Mouse (Mus musculus) layer of hippocampus, adult 18-20 months (tissue): ENCODE measurements around the gene Gm6880. TPM values are rescaled to one million over a fixed set of nuclear protein-coding genes. Genes with fewer than 3 reads are reported as not detected.
"Not testable (repeated sequence)": the region's sequence is repeated elsewhere in the genome, so short reads cannot be mapped to it uniquely, and the experiment has no call there.

Experiments used
- DNase-seq, 2 experiments: peaks; one replicate each; pipeline ENCODE4 v3.0.0; 2022; ENCODE audit warnings: low spot score in 2 of 2
- long read RNA-seq: library from polyadenylated mRNA; stranded (forward); transcript quantifications from one replicate; pipeline ENCODE4 v2.0.0, GENCODE M21; 2021
- total RNA-seq, 2 experiments: library from RNA; stranded (reverse); gene quantifications; 2 replicates each; pipeline ENCODE4 v1.2.3; 2021

Gene Gm6880
- not detected for total RNA-seq
- long read RNA-seq, result 0 reads

- DNase-seq, result not testable (repeated sequence)
Observed at GRCm38 (mm10) chrX:74481349-74481885, at the start of gene Gm6880. TSS of gene Gm6880 (minus strand) at chrX:74481399.

DNA sequence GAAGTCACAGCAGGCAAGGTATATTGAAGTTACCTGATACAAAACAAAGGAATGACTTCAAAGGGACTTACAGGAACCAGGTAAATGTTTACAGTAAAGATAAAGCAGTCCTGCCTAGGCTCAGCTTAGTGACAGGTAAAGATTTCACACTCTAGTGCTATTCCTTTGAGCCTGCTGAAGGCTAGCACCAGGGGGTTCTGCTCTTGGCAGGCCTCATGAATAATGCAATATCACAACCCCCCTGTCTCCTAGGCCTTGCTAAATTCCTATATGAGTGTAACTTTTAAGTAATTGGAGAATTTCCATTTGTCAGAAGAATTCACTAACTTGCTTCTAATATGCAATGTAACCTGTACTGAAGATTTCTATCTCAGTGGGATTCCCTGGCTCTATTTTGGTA, 36.3 kb upstream of the Gm6880 start:
- not testable (repeated sequence) for DNase-seq

DNA sequence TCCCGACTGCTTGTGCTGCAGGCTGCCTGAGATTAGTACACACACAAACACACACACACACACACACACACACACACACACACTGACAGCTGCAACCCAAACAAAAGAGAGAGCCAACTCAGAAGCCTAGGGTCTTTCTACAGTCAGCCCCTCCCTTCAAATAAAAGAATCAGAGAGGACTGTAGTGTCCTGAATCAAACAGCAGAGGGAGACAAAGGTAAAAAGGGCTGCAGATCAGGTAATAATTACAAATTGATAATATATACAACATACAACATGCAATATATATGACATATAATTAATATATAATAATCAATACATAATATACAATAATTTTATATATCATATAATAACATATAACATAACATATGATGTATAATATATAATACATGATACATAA, 15.9 kb upstream of the Gm6880 start:
- DNase-seq, result peak in 1 of 2 experiments; percentile 1

DNA sequence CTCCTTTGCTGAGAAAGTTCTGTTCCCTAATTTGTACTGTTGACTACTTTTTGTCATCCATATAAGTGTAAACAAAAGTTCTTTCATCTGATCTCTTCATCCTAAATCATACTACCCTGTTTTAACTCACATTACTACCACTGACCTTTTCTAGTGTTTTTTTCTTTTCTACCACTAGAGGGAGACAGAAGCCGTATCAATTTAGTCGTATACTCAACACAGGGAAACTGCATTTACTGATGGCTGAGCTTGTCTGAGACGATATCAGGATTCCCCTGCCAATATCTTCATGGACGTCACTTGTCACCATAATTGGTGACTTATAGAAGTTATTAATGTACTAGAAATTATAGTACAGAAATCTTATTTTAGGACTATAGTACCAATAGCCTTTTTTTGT, 28.4 kb downstream of the Gm6880 start:
- peak in 1 of 2 experiments; percentile 39 for DNase-seq

GRCm38 (mm10) chrX:74451157-74451912, 29.9 kb downstream of the Gm6880 start:
- no peak for DNase-seq

Other genes with a start within 250 kb of the Gm6880 start
- 10 to 100 TPM; 44.8 to 52.5 TPM for gene Flna, start 231.6 kb downstream of the Gm6880 start, total RNA-seq
- 10 to 100 TPM; 37.2 to 43.0 TPM for gene Emd, start 226.7 kb downstream of the Gm6880 start, total RNA-seq
- gene Rpl10, start 210.6 kb downstream of the Gm6880 start, total RNA-seq, result 100 to 1,000 TPM; 185 to 211 TPM
- gene Taz, start 199.5 kb downstream of the Gm6880 start, total RNA-seq, result 10 to 100 TPM; 57.7 to 60.7 TPM
- gene Dnase1l1, start 199.1 kb downstream of the Gm6880 start, total RNA-seq, result 1 to 10 TPM; 2.4 to 2.6 TPM
- 100 to 1,000 TPM; 327 to 335 TPM for gene Atp6ap1, start 184.3 kb downstream of the Gm6880 start, total RNA-seq
- 100 to 1,000 TPM; 615 to 618 TPM for gene Gdi1, start 176.4 kb downstream of the Gm6880 start, total RNA-seq
- gene Fam50a, start 168.4 kb downstream of the Gm6880 start, total RNA-seq, result 10 to 100 TPM; 24.6 to 30.3 TPM
- 10 to 100 TPM; 22.2 to 23.0 TPM for gene Plxna3, start 152.3 kb downstream of the Gm6880 start, total RNA-seq
- gene Lage3, start 127.8 kb downstream of the Gm6880 start, total RNA-seq, result 10 to 100 TPM; 19.7 to 24.0 TPM
- 10 to 100 TPM; 61.5 to 61.8 TPM for gene Ubl4a, start 108.2 kb downstream of the Gm6880 start, total RNA-seq
- 1 to 10 TPM; 2.3 to 2.6 TPM for gene Slc10a3, start 108.0 kb downstream of the Gm6880 start, total RNA-seq
- 10 to 100 TPM; 15.4 to 20.8 TPM for gene Fam3a, start 88.1 kb downstream of the Gm6880 start, total RNA-seq
- 10 to 100 TPM; 49.7 to 51.5 TPM for gene Ikbkg, start 88.1 kb downstream of the Gm6880 start, total RNA-seq
- 10 to 100 TPM; 26.0 to 29.3 TPM for gene G6pdx, start 52.2 kb downstream of the Gm6880 start, total RNA-seq
- not detected for gene Olfr1326-ps1, start 93.5 kb upstream of the Gm6880 start, total RNA-seq
- gene Olfr1325, start 111.3 kb upstream of the Gm6880 start, total RNA-seq, result not detected
- under 1 TPM in 1 of 2 experiments, not detected in 1; 0.71 TPM for gene Gm5640, start 164.2 kb upstream of the Gm6880 start, total RNA-seq